Mouse (Mus musculus): ENCODE results near the gene Rara. TPM values are rescaled to one million over a fixed set of nuclear protein-coding genes. Genes with fewer than 3 reads are reported as not detected.
A peak's percentile ranks its signal among the peaks of the same experiment; 100 is the strongest.

Rara gene
- polyA plus RNA-seq, 1 experiment from 2014 or later = 43.7 TPM

- Histone ChIP-seq H3K4me1 (peaks cover 98% of the 10 kb centered on the region), H3K27ac (peak overlapping the region; percentile 95), H3K27me3 (ENCODE audit: low read depth, poor library complexity, severe bottlenecking) (no peaks in the 10 kb centered on the region), H3K36me3 (peaks cover 14% of the 10 kb centered on the region), H3K4me3 (peak overlapping the region; percentile 78), H3K9me3 (replicated peaks) (no peaks in the 10 kb centered on the region)
- DNase-seq (ENCODE audit: low spot score) = peak; percentile 90
- under 1% methylated on average over 29 of the region's 29 CpGs for WGBS
These were observed 8.6 kb downstream of the Rara start for GRCm38 (mm10) chr11:98936170-98936569.

GRCm38 (mm10) chr11:98936606-98937409, 9.2 kb downstream of the Rara start:
- Histone ChIP-seq H3K36me3 (peaks cover 14% of the 10 kb centered on the region), H3K4me3 (peak overlapping the region; percentile 78), H3K27me3 (ENCODE audit: low read depth, poor library complexity, severe bottlenecking) (no peaks in the 10 kb centered on the region), H3K9me3 (replicated peaks) (no peaks in the 10 kb centered on the region), H3K4me1 (peaks cover 98% of the 10 kb centered on the region), H3K27ac (peak overlapping the region; percentile 95)
- DNase-seq (ENCODE audit: low spot score) = peak; percentile 59
- 1% methylated on average over 20 of the region's 23 CpGs for WGBS

- peak overlapping the region; percentile 78 for H3K4me3 ChIP-seq
- H3K36me3 ChIP-seq = peaks cover 14% of the 10 kb centered on the region
- WGBS = under 1% methylated on average over 37 of the region's 38 CpGs
- peaks cover 98% of the 10 kb centered on the region for H3K4me1 ChIP-seq
- DNase-seq (ENCODE audit: low spot score) = peak; percentile 90
- H3K27ac ChIP-seq = peak overlapping the region; percentile 95
- no peaks in the 10 kb centered on the region for H3K9me3 ChIP-seq (replicated peaks)
- no peaks in the 10 kb centered on the region for H3K27me3 ChIP-seq (ENCODE audit: low read depth, poor library complexity, severe bottlenecking)
These were observed 9.8 kb downstream of the Rara start for GRCm38 (mm10) chr11:98937410-98937913.

- peak; percentile 76 for DNase-seq (ENCODE audit: low spot score)
- Histone ChIP-seq H3K4me1 (peaks cover 98% of the 10 kb centered on the region), H3K27me3 (ENCODE audit: low read depth, poor library complexity, severe bottlenecking) (no peaks in the 10 kb centered on the region)
These were observed 10.5 kb downstream of the Rara start for GRCm38 (mm10) chr11:98937914-98938694.

GRCm38 (mm10) chr11:98938701-98939083, 11.1 kb downstream of the Rara start:
- peak; percentile 31 for DNase-seq (ENCODE audit: low spot score)
- 42% methylated on average over 7 of the region's 7 CpGs for WGBS
- H3K4me3 ChIP-seq = peak overlapping the region; percentile 78
- peaks cover 98% of the 10 kb centered on the region for H3K4me1 ChIP-seq
- H3K36me3 ChIP-seq = peaks cover 14% of the 10 kb centered on the region
- H3K9me3 ChIP-seq (replicated peaks) = no peaks in the 10 kb centered on the region
- H3K27me3 ChIP-seq (ENCODE audit: low read depth, poor library complexity, severe bottlenecking) = no peaks in the 10 kb centered on the region
- H3K27ac ChIP-seq = peak overlapping the region; percentile 95

More at GRCm38 (mm10) chr11:98937914-98938694, 10.5 kb downstream of the Rara start:
- H3K4me3 ChIP-seq = peak overlapping the region; percentile 78
- H3K9me3 ChIP-seq (replicated peaks) = no peaks in the 10 kb centered on the region
- peaks cover 14% of the 10 kb centered on the region for H3K36me3 ChIP-seq
- peak overlapping the region; percentile 95 for H3K27ac ChIP-seq
- WGBS = under 1% methylated on average over 39 of the region's 39 CpGs

GRCm38 (mm10) chr11:98939084-98939952, 11.7 kb downstream of the Rara start:
- no peaks in the 10 kb centered on the region for H3K27me3 ChIP-seq (ENCODE audit: low read depth, poor library complexity, severe bottlenecking)
- H3K27ac ChIP-seq = peak overlapping the region; percentile 95
- WGBS = 51% methylated on average over 15 of the region's 15 CpGs
- H3K4me1 ChIP-seq = peaks cover 100% of the 10 kb centered on the region
- H3K9me3 ChIP-seq (replicated peaks) = no peaks in the 10 kb centered on the region
- H3K36me3 ChIP-seq = peaks cover 14% of the 10 kb centered on the region
- DNase-seq (ENCODE audit: low spot score) = no peak
- H3K4me3 ChIP-seq = peak overlapping the region; percentile 78

GRCm38 (mm10) chr11:98939953-98940641, 12.5 kb downstream of the Rara start:
- Histone ChIP-seq H3K9me3 (replicated peaks) (no peaks in the 10 kb centered on the region), H3K27me3 (ENCODE audit: low read depth, poor library complexity, severe bottlenecking) (no peaks in the 10 kb centered on the region), H3K27ac (peak overlapping the region; percentile 95), H3K36me3 (peaks cover 12% of the 10 kb centered on the region), H3K4me1 (peaks cover 100% of the 10 kb centered on the region), H3K4me3 (peak overlapping the region; percentile 78)
- peak; percentile 34 for DNase-seq (ENCODE audit: low spot score)
- WGBS = 52% methylated on average over 11 of the region's 11 CpGs

- H3K9me3 ChIP-seq (replicated peaks) = no peaks in the 10 kb centered on the region
- H3K27me3 ChIP-seq (ENCODE audit: low read depth, poor library complexity, severe bottlenecking) = no peaks in the 10 kb centered on the region
- 39% methylated on average over 3 of the region's 3 CpGs for WGBS
- H3K4me3 ChIP-seq = peak overlapping the region; percentile 78
- peak overlapping the region; percentile 95 for H3K27ac ChIP-seq
- DNase-seq (ENCODE audit: low spot score) = peak; percentile 51
- H3K4me1 ChIP-seq = peaks cover 100% of the 10 kb centered on the region
- peaks cover 12% of the 10 kb centered on the region for H3K36me3 ChIP-seq
These were observed 13.2 kb downstream of the Rara start for GRCm38 (mm10) chr11:98940776-98941175.

- Histone ChIP-seq H3K27ac (peak overlapping the region; percentile 95), H3K4me3 (peak overlapping the region; percentile 78), H3K4me1 (peaks cover 99% of the 10 kb centered on the region), H3K36me3 (peaks cover 16% of the 10 kb centered on the region), H3K9me3 (replicated peaks) (no peaks in the 10 kb centered on the region), H3K27me3 (ENCODE audit: low read depth, poor library complexity, severe bottlenecking) (no peaks in the 10 kb centered on the region)
- WGBS = 5% methylated on average over 12 of the region's 12 CpGs
- peak; percentile 51 for DNase-seq (ENCODE audit: low spot score)
These were observed 13.8 kb downstream of the Rara start for GRCm38 (mm10) chr11:98941341-98941825.

GRCm38 (mm10) chr11:98941826-98942550, 14.4 kb downstream of the Rara start:
- H3K27me3 ChIP-seq (ENCODE audit: low read depth, poor library complexity, severe bottlenecking) = no peaks in the 10 kb centered on the region
- H3K9me3 ChIP-seq (replicated peaks) = no peaks in the 10 kb centered on the region
- peaks cover 19% of the 10 kb centered on the region for H3K36me3 ChIP-seq
- DNase-seq (ENCODE audit: low spot score) = peak; percentile 92
- 4% methylated on average over 15 of the region's 15 CpGs for WGBS
- H3K4me3 ChIP-seq = peak overlapping the region; percentile 78
- peaks cover 95% of the 10 kb centered on the region for H3K4me1 ChIP-seq
- peak overlapping the region; percentile 95 for H3K27ac ChIP-seq

GRCm38 (mm10) chr11:98942555-98942922, 14.9 kb downstream of the Rara start:
- Histone ChIP-seq H3K4me1 (peaks cover 95% of the 10 kb centered on the region), H3K36me3 (peaks cover 24% of the 10 kb centered on the region), H3K27ac (peak overlapping the region; percentile 95), H3K4me3 (peak overlapping the region; percentile 78), H3K27me3 (ENCODE audit: low read depth, poor library complexity, severe bottlenecking) (no peaks in the 10 kb centered on the region), H3K9me3 (replicated peaks) (no peaks in the 10 kb centered on the region)
- 62% methylated on average over 3 of the region's 3 CpGs for WGBS
- DNase-seq (ENCODE audit: low spot score) = no peak

Measured in limb, embryonic 10.5 days (tissue).